Mouse (Mus musculus) kidney, embryonic 14.5 days (tissue): Measurements from ENCODE around the gene Ccdc103. TPM values are rescaled to one million over a fixed set of nuclear protein-coding genes. Genes with fewer than 3 reads are reported as not detected.

Source experiments
- ATAC-seq: fragments of 200-750 bp; cut with Nextera tagmentation; 2 replicates; pipeline ENCODE4 v1.8.0; 2017; ENCODE audit warnings: moderate number of reproducible peaks, mild to moderate bottlenecking, moderate TSS enrichment, moderate library complexity; ENCODE audit not compliant: low FRiP score, low TSS enrichment
- H3K27ac ChIP-seq: fragments of 300-500 bp; sonication (generic); 2 replicates; pipeline ENCODE4 v1.5.1; 2014; ENCODE audit warnings: low read depth, mild to moderate bottlenecking, low read length, moderate library complexity, mixed read lengths
- H3K27me3 ChIP-seq: fragments of 300-500 bp; sonication (generic); 2 replicates; pipeline ENCODE4 v1.6.1; 2014; ENCODE audit warnings: mild to moderate bottlenecking, low read length; ENCODE audit not compliant: control insufficient read depth, insufficient read depth
- H3K36me3 ChIP-seq: fragments of 300-500 bp; sonication (generic); 2 replicates; pipeline ENCODE4 v1.6.1; 2014; ENCODE audit warnings: low read length, mixed read lengths; ENCODE audit not compliant: control insufficient read depth, insufficient read depth
- H3K4me1 ChIP-seq: fragments of 300-500 bp; sonication (generic); 2 replicates; pipeline ENCODE4 v1.6.1; 2014; ENCODE audit warnings: low read length, mixed read lengths; ENCODE audit not compliant: control insufficient read depth, insufficient read depth
- H3K4me2 ChIP-seq: fragments of 300-500 bp; sonication (generic); replicated peaks from 2 replicates; pipeline ENCODE4 v1.6.1; 2014; ENCODE audit warnings: low read depth, mild to moderate bottlenecking, low read length
- H3K4me3 ChIP-seq: fragments of 300-500 bp; sonication (generic); 2 replicates; pipeline ENCODE4 v1.5.1; 2014; ENCODE audit warnings: mild to moderate bottlenecking, low read length
- H3K9ac ChIP-seq: fragments of 300-500 bp; sonication (generic); 2 replicates; pipeline ENCODE4 v1.6.1; 2014; ENCODE audit warnings: low read depth, mild to moderate bottlenecking, low read length, moderate library complexity
- H3K9me3 ChIP-seq: fragments of 300-500 bp; sonication (generic); 2 replicates; pipeline ENCODE4 v1.6.1; 2016; ENCODE audit warnings: low read length; ENCODE audit not compliant: control insufficient read depth
- WGBS: fragments of 180-500 bp; shearing (Covaris S2); extraction: QIAGEN DNeasy Blood & Tissue Kit; methylation state at CpG from one replicate; pipeline ENCODE4 v1.1.7; 2014; 5-methylcytosine and 5-hydroxymethylcytosine counted together
- polyA plus RNA-seq: library from polyadenylated mRNA; unstranded; fragments of >200 nt; fragmentation: Nextera tagmentation; extraction: Ambion mirVana; gene quantifications from 2 replicates; pipeline ENCODE4 v1.2.1, GENCODE M21; 2014

Ccdc103 gene
- 1.1 and 1.8 TPM in 2 replicates for polyA plus RNA-seq

- Histone ChIP-seq H3K4me1 (peaks cover 15% of the 10 kb centered on the region), H3K9me3 (no peaks in the 10 kb centered on the region), H3K9ac (peak within 1 kb of the TSS; percentile 75), H3K27me3 (no peaks in the 10 kb centered on the region), H3K4me2 (peak within 1 kb of the TSS; percentile 61), H3K27ac (peak within 1 kb of the TSS; percentile 77), H3K4me3 (peak within 1 kb of the TSS; percentile 73), H3K36me3 (peaks cover 21% of the 10 kb centered on the region)
- peak; percentile 92 for ATAC-seq
- WGBS: under 1% methylated on average over 62 of the region's 62 CpGs
Observed at GRCm38 (mm10) chr11:102880585-102881313, at the start of gene Ccdc103, which contains the start of gene Eftud2. Ccdc103 (plus strand) TSS chr11:102881204. Eftud2 (minus strand) TSS chr11:102880985.

- Histone ChIP-seq H3K4me1 (peaks cover 7% of the 10 kb centered on the region; the same call in 1 of the 2 replicates), H3K9me3 (no peaks in the 10 kb centered on the region), H3K36me3 (peaks cover 9% of the 10 kb centered on the region), H3K4me3 (no peak overlapping the region), H3K27ac (no peak overlapping the region), H3K4me2 (no peak overlapping the region), H3K9ac (no peak overlapping the region), H3K27me3 (no peaks in the 10 kb centered on the region)
- ATAC-seq: peak; percentile 68
- 50% methylated on average over 18 of the region's 18 CpGs for WGBS
Observed at GRCm38 (mm10) chr11:102832700-102833297, 48.2 kb upstream of the Ccdc103 start.

GRCm38 (mm10) chr11:102834219-102834618, 46.8 kb upstream of the Ccdc103 start:
- ATAC-seq: no peak
- Histone ChIP-seq H3K27ac (no peak overlapping the region), H3K36me3 (peaks cover 23% of the 10 kb centered on the region), H3K9ac (no peak overlapping the region; the same call in 1 of the 2 replicates), H3K27me3 (no peaks in the 10 kb centered on the region), H3K4me3 (no peak overlapping the region), H3K4me2 (no peak overlapping the region), H3K4me1 (peaks cover 7% of the 10 kb centered on the region; the same call in 1 of the 2 replicates), H3K9me3 (no peaks in the 10 kb centered on the region)
- WGBS: 87% methylated on average over 10 of the region's 10 CpGs

GRCm38 (mm10) chr11:102835549-102835948, 45.5 kb upstream of the Ccdc103 start, which contains the start of gene Higd1b:
Higd1b (plus strand) TSS chr11:102835849.
- Histone ChIP-seq H3K4me2 (no peak within 1 kb of the TSS), H3K9me3 (no peaks in the 10 kb centered on the region), H3K27me3 (no peaks in the 10 kb centered on the region), H3K36me3 (peaks cover 36% of the 10 kb centered on the region), H3K9ac (no peak within 1 kb of the TSS; the same call in 1 of the 2 replicates), H3K27ac (no peak within 1 kb of the TSS), H3K4me1 (peaks cover 7% of the 10 kb centered on the region; the same call in 1 of the 2 replicates), H3K4me3 (no peak within 1 kb of the TSS)
- 77% methylated on average over 4 of the region's 4 CpGs for WGBS
- no peak for ATAC-seq

GRCm38 (mm10) chr11:102836146-102836545, 44.9 kb upstream of the Ccdc103 start:
- Histone ChIP-seq H3K9ac (no peak overlapping the region), H3K4me1 (peaks cover 7% of the 10 kb centered on the region; the same call in 1 of the 2 replicates), H3K27me3 (no peaks in the 10 kb centered on the region), H3K4me2 (no peak overlapping the region), H3K27ac (no peak overlapping the region), H3K9me3 (no peaks in the 10 kb centered on the region), H3K4me3 (no peak overlapping the region), H3K36me3 (peaks cover 41% of the 10 kb centered on the region)
- 86% methylated on average over 9 of the region's 9 CpGs for WGBS
- ATAC-seq: no peak

- H3K4me3 ChIP-seq: no peak overlapping the region
- H3K27ac ChIP-seq: no peak overlapping the region
- no peak overlapping the region for H3K9ac ChIP-seq
- H3K27me3 ChIP-seq: no peaks in the 10 kb centered on the region
- H3K4me1 ChIP-seq: peaks cover 7% of the 10 kb centered on the region; the same call in 1 of the 2 replicates
- peaks cover 53% of the 10 kb centered on the region for H3K36me3 ChIP-seq
- no peaks in the 10 kb centered on the region for H3K9me3 ChIP-seq
- ATAC-seq: no peak
- WGBS: 91% methylated on average over 1 of the region's 1 CpGs
- H3K4me2 ChIP-seq: no peak overlapping the region
Observed at GRCm38 (mm10) chr11:102837385-102837784, 43.6 kb upstream of the Ccdc103 start.

- Histone ChIP-seq H3K9ac (no peak overlapping the region), H3K9me3 (no peaks in the 10 kb centered on the region), H3K4me2 (no peak overlapping the region), H3K4me3 (no peak overlapping the region), H3K4me1 (peaks cover 2% of the 10 kb centered on the region; the same call in 1 of the 2 replicates), H3K36me3 (peaks cover 60% of the 10 kb centered on the region), H3K27me3 (no peaks in the 10 kb centered on the region), H3K27ac (no peak overlapping the region)
- 95% methylated on average over 2 of the region's 2 CpGs for WGBS
- no peak for ATAC-seq
Observed at GRCm38 (mm10) chr11:102838126-102838525, 42.9 kb upstream of the Ccdc103 start.

GRCm38 (mm10) chr11:102838616-102839150, 42.3 kb upstream of the Ccdc103 start:
- H3K4me1 ChIP-seq: no peaks in the 10 kb centered on the region
- H3K4me3 ChIP-seq: no peak overlapping the region
- no peak for ATAC-seq
- no peak overlapping the region for H3K4me2 ChIP-seq
- H3K9me3 ChIP-seq: no peaks in the 10 kb centered on the region
- no peaks in the 10 kb centered on the region for H3K27me3 ChIP-seq
- H3K9ac ChIP-seq: no peak overlapping the region
- WGBS: 87% methylated on average over 9 of the region's 9 CpGs
- peaks cover 66% of the 10 kb centered on the region for H3K36me3 ChIP-seq
- no peak overlapping the region for H3K27ac ChIP-seq

- 59% methylated on average over 10 of the region's 10 CpGs for WGBS
- H3K4me2 ChIP-seq: no peak overlapping the region
Observed at GRCm38 (mm10) chr11:102845926-102846325, 35.1 kb upstream of the Ccdc103 start.

More at GRCm38 (mm10) chr11:102845926-102846325, 35.1 kb upstream of the Ccdc103 start:
- no peaks in the 10 kb centered on the region for H3K27me3 ChIP-seq
- no peaks in the 10 kb centered on the region for H3K9me3 ChIP-seq
- H3K36me3 ChIP-seq: peaks cover 98% of the 10 kb centered on the region
- no peak overlapping the region for H3K27ac ChIP-seq
- H3K4me3 ChIP-seq: no peak overlapping the region
- no peak overlapping the region for H3K9ac ChIP-seq
- no peaks in the 10 kb centered on the region for H3K4me1 ChIP-seq
- no peak for ATAC-seq
